Mouse (Mus musculus): ENCODE data around the gene Slc35f1. TPM values are rescaled to one million over a fixed set of nuclear protein-coding genes. Genes with fewer than 3 reads are reported as not detected.
"Not testable (repeated sequence)": the region's sequence is repeated elsewhere in the genome, so short reads cannot be mapped to it uniquely, and the experiment has no call there.

The Slc35f1 gene
- polyA plus RNA-seq, 1 experiment, result 0.02 TPM

GRCm38 (mm10) chr10:52877263-52878021 lies 187.1 kb downstream of the Slc35f1 start:
- Histone ChIP-seq H3K27ac (ENCODE audit: control insufficient read depth, insufficient read depth, low read depth, low read length) (no peak overlapping the region), H3K36me3 (ENCODE audit: control insufficient read depth, insufficient read depth, low read length) (no peaks in the 10 kb centered on the region), H3K27me3 (ENCODE audit: control insufficient read depth, insufficient read depth, low read length) (no peaks in the 10 kb centered on the region), H3K4me1 (ENCODE audit: control insufficient read depth, insufficient read depth, low read length) (no peaks in the 10 kb centered on the region), H3K4me3 (ENCODE audit: control insufficient read depth, low read depth, low read length) (no peak overlapping the region)
- TF ChIP-seq POLR2A (IDR thresholded peaks at IDR 0.05; ENCODE audit: control insufficient read depth, low read depth, low read length), result no peak
- TF ChIP-seq CTCF (IDR thresholded peaks at IDR 0.05; ENCODE audit: control insufficient read depth, insufficient read depth, insufficient replicate concordance, low read depth, low read length), result no peak

GRCm38 (mm10) chr10:52878093-52878801 lies 187.9 kb downstream of the Slc35f1 start:
- TF ChIP-seq CTCF (IDR thresholded peaks at IDR 0.05; ENCODE audit: control insufficient read depth, insufficient read depth, insufficient replicate concordance, low read depth, low read length) (no peak), POLR2A (IDR thresholded peaks at IDR 0.05; ENCODE audit: control insufficient read depth, low read depth, low read length) (no peak)
- Histone ChIP-seq H3K4me3 (ENCODE audit: control insufficient read depth, low read depth, low read length) (no peak overlapping the region), H3K27me3 (ENCODE audit: control insufficient read depth, insufficient read depth, low read length) (no peaks in the 10 kb centered on the region), H3K4me1 (ENCODE audit: control insufficient read depth, insufficient read depth, low read length) (no peaks in the 10 kb centered on the region), H3K27ac (ENCODE audit: control insufficient read depth, insufficient read depth, low read depth, low read length) (no peak overlapping the region), H3K36me3 (ENCODE audit: control insufficient read depth, insufficient read depth, low read length) (no peaks in the 10 kb centered on the region)

GRCm38 (mm10) chr10:52896724-52897123 lies 206.4 kb downstream of the Slc35f1 start:
- H3K36me3 ChIP-seq (ENCODE audit: control insufficient read depth, insufficient read depth, low read length); H3K27ac ChIP-seq (ENCODE audit: control insufficient read depth, insufficient read depth, low read depth, low read length); H3K27me3 ChIP-seq (ENCODE audit: control insufficient read depth, insufficient read depth, low read length); H3K4me1 ChIP-seq (ENCODE audit: control insufficient read depth, insufficient read depth, low read length); H3K4me3 ChIP-seq (ENCODE audit: control insufficient read depth, low read depth, low read length): not testable (repeated sequence)

GRCm38 (mm10) chr10:52904914-52905313 lies 214.6 kb downstream of the Slc35f1 start:
- no peaks in the 10 kb centered on the region for H3K4me1 ChIP-seq (ENCODE audit: control insufficient read depth, insufficient read depth, low read length)
- TF ChIP-seq CTCF (IDR thresholded peaks at IDR 0.05; ENCODE audit: control insufficient read depth, insufficient read depth, insufficient replicate concordance, low read depth, low read length), result no peak

GRCm38 (mm10) chr10:52911762-52912161 lies 221.4 kb downstream of the Slc35f1 start:
- H3K4me1 ChIP-seq (ENCODE audit: control insufficient read depth, insufficient read depth, low read length), result no peaks in the 10 kb centered on the region
- no peak overlapping the region for H3K4me3 ChIP-seq (ENCODE audit: control insufficient read depth, low read depth, low read length)
- no peak for TF ChIP-seq CTCF (IDR thresholded peaks at IDR 0.05; ENCODE audit: control insufficient read depth, insufficient read depth, insufficient replicate concordance, low read depth, low read length)
- TF ChIP-seq POLR2A (IDR thresholded peaks at IDR 0.05; ENCODE audit: control insufficient read depth, low read depth, low read length), result no peak
- H3K27ac ChIP-seq (ENCODE audit: control insufficient read depth, insufficient read depth, low read depth, low read length), result no peak overlapping the region
- H3K36me3 ChIP-seq (ENCODE audit: control insufficient read depth, insufficient read depth, low read length), result no peaks in the 10 kb centered on the region
- H3K27me3 ChIP-seq (ENCODE audit: control insufficient read depth, insufficient read depth, low read length), result no peaks in the 10 kb centered on the region

More at GRCm38 (mm10) chr10:52904914-52905313, 214.6 kb downstream of the Slc35f1 start:
- H3K27ac ChIP-seq (ENCODE audit: control insufficient read depth, insufficient read depth, low read depth, low read length), result no peak overlapping the region
- H3K27me3 ChIP-seq (ENCODE audit: control insufficient read depth, insufficient read depth, low read length), result no peaks in the 10 kb centered on the region
- H3K4me3 ChIP-seq (ENCODE audit: control insufficient read depth, low read depth, low read length), result no peak overlapping the region
- H3K36me3 ChIP-seq (ENCODE audit: control insufficient read depth, insufficient read depth, low read length), result no peaks in the 10 kb centered on the region

- no peaks in the 10 kb centered on the region for H3K27me3 ChIP-seq (ENCODE audit: control insufficient read depth, insufficient read depth, low read length)
- TF ChIP-seq POLR2A (IDR thresholded peaks at IDR 0.05; ENCODE audit: control insufficient read depth, low read depth, low read length) (no peak), CTCF (IDR thresholded peaks at IDR 0.05; ENCODE audit: control insufficient read depth, insufficient read depth, insufficient replicate concordance, low read depth, low read length) (no peak)
- H3K4me1 ChIP-seq (ENCODE audit: control insufficient read depth, insufficient read depth, low read length), result no peaks in the 10 kb centered on the region
- H3K36me3 ChIP-seq (ENCODE audit: control insufficient read depth, insufficient read depth, low read length), result no peaks in the 10 kb centered on the region
- H3K27ac ChIP-seq (ENCODE audit: control insufficient read depth, insufficient read depth, low read depth, low read length), result no peak overlapping the region
- H3K4me3 ChIP-seq (ENCODE audit: control insufficient read depth, low read depth, low read length), result no peak overlapping the region
These were observed 228.4 kb downstream of the Slc35f1 start for GRCm38 (mm10) chr10:52918715-52919114.

GRCm38 (mm10) chr10:52923143-52923542 lies 232.8 kb downstream of the Slc35f1 start:
- Histone ChIP-seq H3K36me3 (ENCODE audit: control insufficient read depth, insufficient read depth, low read length) (no peaks in the 10 kb centered on the region), H3K27me3 (ENCODE audit: control insufficient read depth, insufficient read depth, low read length) (no peaks in the 10 kb centered on the region), H3K27ac (ENCODE audit: control insufficient read depth, insufficient read depth, low read depth, low read length) (no peak overlapping the region), H3K4me3 (ENCODE audit: control insufficient read depth, low read depth, low read length) (no peak overlapping the region), H3K4me1 (ENCODE audit: control insufficient read depth, insufficient read depth, low read length) (no peaks in the 10 kb centered on the region)
- no peak for TF ChIP-seq CTCF (IDR thresholded peaks at IDR 0.05; ENCODE audit: control insufficient read depth, insufficient read depth, insufficient replicate concordance, low read depth, low read length)
- no peak for TF ChIP-seq POLR2A (IDR thresholded peaks at IDR 0.05; ENCODE audit: control insufficient read depth, low read depth, low read length)
